Mouse (Mus musculus) ES-E14 (cell line): ENCODE measurements around the gene Tceal9. TPM values are rescaled to one million over a fixed set of nuclear protein-coding genes. Genes with fewer than 3 reads are reported as not detected.

Source experiments
- DNase-seq: peaks from one replicate; pipeline ENCODE4 v3.0.0-alpha.2; 2013; ENCODE audit warnings: low read depth, low spot score
- H3K27ac ChIP-seq: 2 replicates; pipeline ENCODE4 v1.5.1; 2012; ENCODE audit warnings: low read depth, mild to moderate bottlenecking, low read length, moderate library complexity, mixed read lengths; ENCODE audit not compliant: poor library complexity, insufficient read depth, severe bottlenecking
- H3K36me3 ChIP-seq: 2 replicates; pipeline ENCODE4 v1.6.1; 2012; ENCODE audit warnings: mild to moderate bottlenecking, low read length, moderate library complexity, mixed read lengths; ENCODE audit not compliant: control insufficient read depth, poor library complexity, insufficient read depth, severe bottlenecking
- H3K4me1 ChIP-seq, 2 experiments: fragments of 150-350 bp in 1 of 2; sonication (generic) in 1 of 2; 2 replicates each; pipeline ENCODE4 v1.6.1; 2012; ENCODE audit warnings: low read length in 2 of 2, mild to moderate bottlenecking in 1 of 2, mixed read lengths in 1 of 2; ENCODE audit not compliant: control insufficient read depth in 2 of 2, insufficient read depth in 2 of 2, poor library complexity in 1 of 2
- H3K4me3 ChIP-seq, 2 experiments: fragments of 150-350 bp in 1 of 2; sonication (generic) in 1 of 2; 2 replicates each; pipeline ENCODE4 v1.5.1; 2012; ENCODE audit warnings: low read length in 2 of 2, low read depth in 1 of 2, mild to moderate bottlenecking in 1 of 2, mixed read lengths in 1 of 2; ENCODE audit not compliant: insufficient read depth in 1 of 2, poor library complexity in 1 of 2, severe bottlenecking in 1 of 2
- H3K9ac ChIP-seq: 2 replicates; pipeline ENCODE4 v1.6.1; 2012; ENCODE audit warnings: low read depth, mild to moderate bottlenecking, low read length, mixed read lengths; ENCODE audit not compliant: poor library complexity, insufficient read depth, severe bottlenecking
- H3K9me3 ChIP-seq: fragments of 150-350 bp; sonication (generic); 2 replicates; pipeline ENCODE4 v1.6.1; 2012; ENCODE audit warnings: low read depth, mild to moderate bottlenecking, low read length; ENCODE audit not compliant: control insufficient read depth, insufficient read depth
- CHD2 ChIP-seq: IDR thresholded peaks from 2 replicates; pipeline ENCODE4 v1.6.1; 2014; ENCODE audit warnings: mild to moderate bottlenecking, low read depth, low read length, inconsistent platforms
- HCFC1 ChIP-seq: IDR thresholded peaks from 2 replicates; pipeline ENCODE4 v1.6.1; 2012; ENCODE audit warnings: low read length, inconsistent platforms, borderline replicate concordance; ENCODE audit not compliant: insufficient read depth
- MAFK ChIP-seq: IDR thresholded peaks from 2 replicates; pipeline ENCODE4 v1.6.1; 2014; ENCODE audit warnings: mild to moderate bottlenecking, low read depth, low read length, inconsistent platforms; ENCODE audit not compliant: insufficient read depth
- ZC3H11A ChIP-seq: IDR thresholded peaks from 2 replicates; pipeline ENCODE4 v1.6.1; 2012; ENCODE audit warnings: low read depth, mild to moderate bottlenecking, inconsistent platforms, low read length, borderline replicate concordance
- ZNF384 ChIP-seq: IDR thresholded peaks from 2 replicates; pipeline ENCODE4 v1.6.1; 2012; ENCODE audit warnings: low read depth, low read length, inconsistent platforms
- in situ Hi-C, 2 experiments: fragments of 600-800 bp; cut with MboI; formaldehyde crosslinking; loops; one replicate each; pipeline ENCODE4 v1.15.1; 2025; ENCODE audit warnings: low sequenced_read_pairs in 2 of 2, inconsistent platforms in 1 of 2; ENCODE audit not compliant: unreplicated experiment in 2 of 2
- total RNA-seq: library from RNA; depleted of rRNA; stranded (reverse); fragments of 300-350 nt; gene quantifications from 2 replicates; pipeline ENCODE4 v1.2.3, GENCODE M21; 2012; rRNA removed

Gene Tceal9
- total RNA-seq, 1 experiment = 243 TPM

- TF ChIP-seq HCFC1 (no peak), ZC3H11A (no peak), CHD2 (no peak), ZNF384 (no peak), MAFK (no peak)
- no peaks in the 10 kb centered on the region for H3K9me3 ChIP-seq
- in situ Hi-C loops = no loop called here
- H3K36me3 ChIP-seq = no peaks in the 10 kb centered on the region
- H3K27ac ChIP-seq = no peak overlapping the region
- H3K4me1 ChIP-seq = no peaks in the 10 kb centered on the region
- no peak for DNase-seq
- H3K9ac ChIP-seq = no peak overlapping the region
- no peak overlapping the region for H3K4me3 ChIP-seq
These were observed 32.7 kb downstream of the Tceal9 start for GRCm38 (mm10) chrX:136277577-136277976.

- H3K36me3 ChIP-seq = no peaks in the 10 kb centered on the region
- no peaks in the 10 kb centered on the region for H3K9me3 ChIP-seq
- no peak for DNase-seq
- no peaks in the 10 kb centered on the region for H3K4me1 ChIP-seq
- no peak for TF ChIP-seq MAFK
- TF ChIP-seq ZNF384 = no peak
- TF ChIP-seq ZC3H11A = no peak
- no peak for TF ChIP-seq HCFC1
- TF ChIP-seq CHD2 = no peak
- no peak overlapping the region for H3K4me3 ChIP-seq
- no peak overlapping the region for H3K27ac ChIP-seq
- no peak overlapping the region for H3K9ac ChIP-seq
- in situ Hi-C loops = no loop called here
These were observed 33.5 kb downstream of the Tceal9 start for GRCm38 (mm10) chrX:136278401-136278800.

GRCm38 (mm10) chrX:136279410-136279809 is 34.5 kb downstream of the Tceal9 start:
- in situ Hi-C loops = no loop called here
- no peaks in the 10 kb centered on the region for H3K36me3 ChIP-seq
- DNase-seq = no peak
- H3K9me3 ChIP-seq = no peaks in the 10 kb centered on the region
- H3K9ac ChIP-seq = no peak overlapping the region
- H3K4me1 ChIP-seq = no peaks in the 10 kb centered on the region
- TF ChIP-seq ZNF384 (no peak), CHD2 (no peak), ZC3H11A (no peak), HCFC1 (no peak), MAFK (no peak)
- no peak overlapping the region for H3K4me3 ChIP-seq
- no peak overlapping the region for H3K27ac ChIP-seq

- Histone ChIP-seq H3K9me3 (no peaks in the 10 kb centered on the region), H3K4me3 (no peak overlapping the region), H3K4me1 (no peaks in the 10 kb centered on the region), H3K36me3 (no peaks in the 10 kb centered on the region), H3K27ac (no peak overlapping the region), H3K9ac (no peak overlapping the region)
- peak; percentile 46 for DNase-seq
- in situ Hi-C loops = no loop called here
- no peak for TF ChIP-seq ZNF384
- no peak for TF ChIP-seq MAFK
- TF ChIP-seq ZC3H11A = no peak
- no peak for TF ChIP-seq CHD2
- no peak for TF ChIP-seq HCFC1
These were observed 46.0 kb downstream of the Tceal9 start for GRCm38 (mm10) chrX:136290817-136291281.

Other genes starting within 250 kb of the Tceal9 start
- gene Arxes1, start 211.7 kb upstream of the Tceal9 start, total RNA-seq = 17.7 and 30.7 TPM in 2 replicates
- gene Bex2, start 176.8 kb upstream of the Tceal9 start, total RNA-seq = 43.2 and 54.1 TPM in 2 replicates
- 3.0 and 6.6 TPM in 2 replicates for gene Nxf3, start 159.8 kb upstream of the Tceal9 start, total RNA-seq
- gene Bex4, start 106.1 kb upstream of the Tceal9 start, total RNA-seq = 49.2 and 68.7 TPM in 2 replicates
- gene Tceal8, start 72.7 kb upstream of the Tceal9 start, total RNA-seq = 35.5 and 76.2 TPM in 2 replicates
- gene Tceal5, start 41.2 kb upstream of the Tceal9 start, total RNA-seq = 1.6 and 6.2 TPM in 2 replicates
- gene Tceal7, start 30.3 kb upstream of the Tceal9 start, total RNA-seq = 1.2 and 2.8 TPM in 2 replicates
- gene Bex1, start 29.6 kb upstream of the Tceal9 start, total RNA-seq = 389 and 461 TPM in 2 replicates
- 358 and 629 TPM in 2 replicates for gene Bex3, start 25.2 kb downstream of the Tceal9 start, total RNA-seq